Mouse (Mus musculus): Measurements from ENCODE around the gene Pogz.
"Not testable (repeated sequence)": the region's sequence is repeated elsewhere in the genome, so short reads cannot be mapped to it uniquely, and the experiment has no call there.

Pogz gene

DNA sequence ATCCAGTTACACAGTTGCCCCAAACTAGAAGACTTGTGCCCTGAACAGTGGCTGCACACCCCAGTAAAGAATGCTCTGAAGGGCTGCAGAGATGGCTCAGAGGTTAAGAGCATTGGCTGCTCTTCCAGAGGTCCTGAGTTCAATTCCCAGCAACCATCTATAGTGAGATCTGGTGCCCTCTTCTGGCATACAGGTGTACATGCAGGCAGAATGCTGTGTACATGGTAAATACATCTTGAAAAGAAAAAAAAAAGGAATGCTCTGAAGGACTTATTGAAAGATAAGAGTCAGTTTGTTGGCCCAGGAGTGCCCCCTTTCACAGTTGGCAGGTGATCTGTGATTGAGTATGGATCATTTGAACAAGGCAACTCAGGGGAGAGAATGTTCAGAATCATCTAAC, 4.0 kb upstream of the Pogz start:
- no peak for DNase-seq

DNA sequence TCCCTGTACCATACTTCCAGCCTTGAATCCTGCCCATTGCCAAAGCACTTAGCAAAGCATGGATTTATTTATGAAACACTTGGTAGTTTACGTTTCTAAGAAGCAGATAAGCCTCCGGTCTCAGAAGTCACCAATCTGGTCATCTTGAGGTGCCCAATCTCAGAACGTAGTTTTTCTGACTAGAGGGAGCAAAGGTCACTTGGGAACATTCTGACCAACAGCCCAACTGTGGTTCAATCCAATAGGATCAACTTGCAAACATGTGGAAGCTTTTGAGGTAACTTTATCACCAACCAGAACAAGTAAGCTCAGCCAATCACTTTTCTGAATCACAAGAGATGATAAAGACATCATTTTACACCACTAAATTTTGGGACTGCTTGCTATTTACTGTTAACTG, 2.0 kb upstream of the Pogz start:
- DNase-seq = no peak

DNA sequence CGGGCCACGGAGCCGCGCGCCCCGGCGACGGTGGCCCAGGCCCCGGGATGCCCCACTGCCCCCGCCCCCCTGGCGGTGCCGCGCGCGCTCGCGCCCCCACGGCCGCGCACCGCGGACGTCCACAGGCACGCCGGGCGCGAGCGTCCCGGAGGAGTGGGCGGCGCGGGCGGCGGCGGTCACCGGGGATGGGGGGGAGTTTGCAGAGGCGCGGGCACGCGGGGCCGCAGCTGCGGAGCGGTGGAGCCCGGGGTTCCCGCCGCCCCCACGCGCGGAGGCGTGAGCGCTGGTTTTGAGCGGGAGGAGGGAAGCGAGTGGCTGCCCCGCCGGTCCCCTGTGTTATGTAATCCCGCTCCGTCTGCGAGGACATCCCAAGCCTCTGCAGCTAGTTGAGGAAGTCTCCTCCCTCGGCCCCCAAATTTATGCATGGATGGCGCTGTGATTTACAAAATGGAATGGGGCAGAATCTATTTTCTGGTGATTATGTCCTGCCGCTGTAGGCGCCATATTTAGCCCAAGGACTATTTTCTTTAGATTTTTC, 661 bp downstream of the Pogz start:
- DNase-seq = peak; percentile 95

DNA sequence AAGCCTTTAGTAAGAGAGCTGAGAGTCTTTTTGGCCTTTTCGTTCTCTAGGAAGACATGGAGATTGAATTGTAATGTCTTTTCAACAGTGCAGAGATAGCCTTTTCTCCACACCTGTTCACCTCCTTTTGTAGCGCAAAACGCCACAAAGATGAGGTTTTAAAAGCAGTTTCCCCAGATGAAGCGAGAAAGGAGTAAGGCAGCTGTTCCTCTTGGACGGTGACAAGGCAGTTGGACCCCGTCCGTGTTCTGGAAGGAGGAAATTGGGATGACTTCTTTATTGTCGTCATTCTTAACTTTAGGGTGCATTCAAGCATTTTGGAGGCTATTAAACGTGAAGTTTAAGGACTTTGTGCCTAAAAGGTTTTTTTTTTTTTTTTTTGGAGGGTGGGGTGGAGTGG, 1.3 kb downstream of the Pogz start:
- peak; percentile 49 for DNase-seq

DNA sequence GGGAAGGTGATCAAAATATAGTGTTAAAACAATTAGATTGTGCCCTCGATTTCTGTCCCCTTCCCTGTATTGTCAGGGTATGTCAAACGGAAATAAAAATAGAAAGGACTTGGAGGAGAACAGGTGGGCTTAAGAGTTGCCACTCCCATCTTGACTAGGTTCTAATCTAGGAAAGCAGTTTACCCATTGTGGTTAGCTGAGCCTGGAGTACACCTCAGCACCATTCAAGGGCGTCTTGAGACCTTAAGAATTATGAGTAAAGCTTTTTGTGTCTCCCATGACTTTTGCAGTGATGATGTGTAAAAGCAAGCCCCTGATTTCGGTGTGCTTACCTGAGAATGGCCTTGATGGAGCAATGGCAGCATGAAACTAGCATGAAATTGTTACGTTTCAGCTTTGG, 1.7 kb downstream of the Pogz start:
- no peak for DNase-seq

DNA sequence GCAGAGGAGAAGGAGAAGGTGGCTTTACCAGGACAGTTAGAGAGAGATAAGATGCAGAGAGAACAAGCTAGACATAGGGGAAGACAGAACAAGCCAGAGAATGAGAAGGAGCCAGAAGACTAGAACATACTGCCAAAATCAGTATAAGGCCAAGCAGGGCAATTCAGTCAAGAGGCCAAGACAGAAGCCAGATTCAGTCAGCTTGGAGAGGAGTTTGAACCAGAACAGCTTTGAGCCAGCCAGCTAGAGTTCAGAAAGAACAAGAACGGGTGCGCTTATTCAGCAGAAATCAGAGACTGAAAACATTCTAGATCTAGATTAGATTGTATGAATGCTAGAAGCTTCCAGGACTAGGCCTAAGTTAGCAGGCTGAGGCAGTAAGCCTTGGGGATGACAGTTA, 10.0 kb downstream of the Pogz start:
- no peak for DNase-seq

DNA sequence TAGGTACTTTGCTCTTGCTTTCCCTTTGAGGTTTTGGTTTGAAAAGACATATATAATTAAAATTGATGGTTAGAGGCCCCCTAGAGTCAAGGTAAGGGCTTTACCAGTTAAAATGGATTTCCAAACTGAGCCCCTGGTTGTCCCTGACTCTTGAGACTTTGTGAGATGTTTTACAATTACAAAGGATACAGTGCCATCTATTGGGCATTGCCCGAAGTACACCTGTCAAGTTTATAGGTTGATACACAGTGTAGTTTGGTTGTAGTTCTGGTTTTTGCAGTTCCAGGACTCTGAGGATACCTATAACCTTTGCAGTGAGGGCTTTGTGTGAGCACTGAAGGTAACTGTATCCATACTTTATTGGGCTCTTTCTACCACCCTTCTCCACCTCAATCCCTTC, 12.0 kb downstream of the Pogz start:
- peak; percentile 49 for DNase-seq

DNA sequence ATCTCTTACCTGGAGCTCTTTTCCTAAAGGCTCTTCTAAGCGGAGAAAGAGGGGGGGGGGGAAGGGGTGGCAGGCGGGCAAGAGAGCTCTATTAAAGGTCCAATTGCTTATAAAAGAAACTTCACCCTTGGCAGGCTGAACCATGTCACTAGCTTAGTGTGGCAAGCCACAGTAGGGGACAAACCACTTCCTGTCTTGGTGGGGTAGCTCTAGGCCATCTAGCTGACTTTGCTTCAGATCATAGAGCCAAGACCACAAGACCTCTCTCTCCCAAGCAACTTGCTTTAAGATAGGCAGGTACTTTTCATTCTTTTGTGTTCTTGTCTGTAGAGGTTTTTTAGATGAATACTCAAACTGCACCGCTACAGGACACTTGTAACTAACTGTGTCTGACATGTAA, 14.4 kb downstream of the Pogz start:
- DNase-seq = no peak

DNA sequence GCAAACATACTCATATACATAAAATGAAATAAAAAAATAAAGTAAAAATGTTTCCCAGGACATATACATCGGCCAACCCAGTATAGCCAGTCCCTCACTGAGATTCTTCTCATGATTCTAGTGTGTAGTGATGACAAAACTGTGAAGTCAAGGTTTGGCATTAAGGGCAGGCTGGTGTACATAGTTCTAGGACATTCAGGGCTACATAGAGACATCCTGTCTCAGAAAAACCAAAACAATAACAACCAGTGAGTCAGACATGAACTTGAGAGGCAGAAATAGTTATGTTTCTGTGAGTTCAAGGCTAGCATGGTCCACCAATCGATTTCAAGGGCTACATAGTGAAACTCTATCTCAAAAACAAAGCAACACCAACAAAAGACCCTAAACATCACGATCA, 14.8 kb downstream of the Pogz start:
- no peak for DNase-seq

DNA sequence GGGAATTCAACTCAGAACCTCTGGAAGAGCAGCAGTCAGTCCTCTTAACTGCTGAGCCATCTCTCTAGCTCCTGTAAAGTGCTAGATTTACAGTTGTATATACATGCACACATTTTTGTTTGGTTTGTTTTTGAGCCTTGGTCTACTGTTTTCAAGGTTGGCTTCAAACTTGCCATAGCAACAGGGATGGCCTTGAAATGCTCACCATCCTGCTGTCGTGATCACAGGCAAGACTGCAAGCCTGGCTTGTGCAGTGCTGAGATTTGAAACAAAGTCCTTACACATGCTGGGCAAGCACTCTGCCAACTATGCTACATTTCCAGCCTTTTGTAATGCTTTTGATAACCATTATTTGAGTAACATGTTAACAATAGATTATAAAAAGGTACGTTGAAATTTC, 22.1 kb downstream of the Pogz start:
- DNase-seq = no peak

DNA sequence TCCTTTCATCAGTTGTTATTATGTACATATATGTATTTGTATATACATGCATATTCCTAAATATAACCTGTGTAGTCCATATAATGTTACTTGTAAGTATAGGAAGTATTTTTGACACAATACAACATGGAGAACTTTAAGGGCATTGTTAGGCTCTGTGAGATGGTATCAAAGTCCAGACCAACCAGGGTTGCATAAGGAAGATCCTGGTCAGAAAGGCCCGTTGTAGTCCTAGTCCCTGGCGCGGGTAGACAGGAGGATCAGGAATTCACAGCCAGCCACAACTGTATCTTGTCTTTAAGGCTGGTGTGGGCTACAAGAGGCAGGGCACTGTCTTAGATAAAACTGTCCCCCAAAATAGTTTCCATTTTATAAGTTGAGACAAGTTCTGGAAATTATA, 31.6 kb downstream of the Pogz start:
- no peak for DNase-seq

DNA sequence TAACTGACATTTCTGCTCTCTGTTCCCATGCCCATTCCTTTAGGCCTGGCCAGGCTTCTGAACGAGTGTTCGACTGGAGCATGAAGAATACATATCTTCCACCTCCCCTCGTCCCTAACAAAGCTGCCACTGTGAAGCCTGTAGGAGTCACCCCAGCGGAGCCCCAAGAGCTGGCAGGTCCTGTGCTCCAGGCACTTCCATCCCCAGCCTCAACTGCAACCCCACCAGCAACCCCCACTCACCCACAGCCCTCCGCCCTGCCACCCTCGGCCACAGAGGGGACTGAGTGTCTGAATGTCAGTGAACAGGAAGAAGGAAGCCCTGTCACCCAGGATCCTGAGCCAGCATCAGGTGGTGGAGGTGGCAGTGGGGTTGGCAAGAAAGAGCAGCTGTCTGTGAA, 41.3 kb downstream of the Pogz start:
- DNase-seq = no peak

DNA sequence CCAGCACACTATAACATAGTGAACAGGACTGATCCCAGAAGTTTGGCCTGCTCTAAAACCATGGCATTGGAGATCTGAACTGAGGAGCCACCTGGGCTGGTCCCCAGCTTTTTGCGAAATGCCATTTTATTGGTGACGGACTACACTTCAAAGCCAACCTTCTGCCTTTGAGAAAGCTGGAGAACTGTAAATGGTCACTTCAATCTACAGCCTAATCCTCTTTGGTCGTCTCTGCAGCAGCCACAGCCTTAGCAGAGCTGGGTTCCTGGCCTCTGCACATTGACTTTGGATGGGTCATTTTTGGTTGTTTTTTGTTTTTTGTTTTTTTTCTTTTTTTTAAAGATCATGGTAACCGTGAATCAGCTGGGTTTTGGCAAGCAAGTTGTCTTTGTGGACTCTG, 44.5 kb downstream of the Pogz start:
- DNase-seq = no peak

DNA sequence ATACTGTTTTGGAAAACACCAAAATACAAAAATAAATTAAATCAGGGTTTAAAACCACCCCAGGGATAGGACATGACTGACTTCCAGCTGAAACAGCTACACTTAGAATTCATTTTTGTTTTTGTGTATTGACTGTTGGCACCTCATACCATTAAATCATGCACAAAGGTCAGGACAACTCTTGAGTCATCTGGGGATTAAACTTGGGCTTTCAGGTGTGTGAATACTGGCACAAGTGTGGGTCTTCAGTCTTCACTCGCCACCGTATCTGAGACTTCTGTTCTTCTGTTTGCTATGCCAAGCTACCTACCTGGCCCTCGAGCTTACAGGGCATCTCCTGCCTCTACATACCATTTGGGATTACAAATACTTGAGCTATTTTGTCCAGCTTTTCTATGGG, 45.2 kb downstream of the Pogz start:
- DNase-seq = no peak

DNA sequence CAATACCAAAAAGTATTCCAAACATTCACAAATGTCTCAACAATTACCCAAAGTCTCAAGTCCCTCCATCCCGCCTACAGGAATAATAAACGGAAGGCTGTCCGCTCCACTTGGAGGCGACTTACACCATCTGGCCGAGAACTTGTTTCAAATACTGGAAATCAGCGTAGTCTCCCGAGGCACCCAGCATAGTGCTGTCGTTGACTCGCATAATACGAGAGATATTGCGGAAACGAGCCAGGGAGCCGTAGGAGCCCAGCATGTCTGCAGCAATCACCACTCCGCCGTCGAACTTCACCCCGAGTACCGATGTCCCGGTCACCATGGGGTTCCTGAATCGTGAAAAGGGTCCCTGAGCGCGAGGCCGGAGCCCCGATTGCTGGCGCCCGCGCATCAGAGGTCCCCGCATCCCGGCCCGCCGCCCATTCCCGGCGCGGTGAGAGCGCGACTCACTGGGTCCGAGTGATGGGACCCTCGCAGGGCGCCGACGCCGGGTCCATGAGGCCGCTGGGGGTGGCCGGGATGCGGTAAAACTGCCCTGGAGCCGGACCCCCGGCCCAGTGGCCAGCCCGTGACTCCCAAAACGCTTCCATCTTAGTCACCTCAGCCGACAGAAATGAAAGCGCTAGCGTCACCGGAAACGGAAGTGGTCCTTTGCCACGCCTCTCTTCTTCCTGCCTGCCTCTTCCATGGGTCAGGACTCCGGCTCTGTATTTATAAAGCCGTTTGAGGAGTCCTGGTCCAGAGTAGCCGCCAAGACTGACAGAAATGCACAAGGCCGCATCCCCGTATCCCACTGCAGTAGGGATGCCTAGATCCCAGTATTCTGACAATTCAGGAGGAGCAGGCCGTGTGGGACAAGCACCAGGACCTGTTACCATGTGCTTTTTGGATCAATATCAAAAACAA, 49.2 kb downstream of the Pogz start, which contains the start of gene Psmb4:
Psmb4 (minus strand) TSS at position 646 of the 909 bp plus-strand sequence.
- DNase-seq = peak; percentile 86

DNA sequence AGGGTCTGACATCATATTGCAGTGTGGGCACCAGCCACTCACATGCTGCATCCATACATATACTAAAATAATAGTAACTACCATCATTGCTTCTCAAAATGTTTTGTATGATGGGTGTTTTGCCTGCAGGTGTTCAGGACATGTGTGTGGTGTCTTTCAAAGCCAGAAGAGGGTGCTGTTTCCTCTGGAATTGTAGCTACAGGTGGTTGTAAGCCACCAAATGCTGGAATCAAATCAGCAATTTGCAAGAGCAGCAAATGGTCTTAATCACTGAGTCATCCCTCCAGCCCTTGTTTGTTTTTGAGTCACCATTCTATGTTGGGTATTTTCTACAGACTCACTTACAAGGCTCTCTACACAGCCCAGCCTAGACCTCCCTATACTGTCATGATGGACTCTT, 51.2 kb downstream of the Pogz start:
- no peak for DNase-seq

DNA sequence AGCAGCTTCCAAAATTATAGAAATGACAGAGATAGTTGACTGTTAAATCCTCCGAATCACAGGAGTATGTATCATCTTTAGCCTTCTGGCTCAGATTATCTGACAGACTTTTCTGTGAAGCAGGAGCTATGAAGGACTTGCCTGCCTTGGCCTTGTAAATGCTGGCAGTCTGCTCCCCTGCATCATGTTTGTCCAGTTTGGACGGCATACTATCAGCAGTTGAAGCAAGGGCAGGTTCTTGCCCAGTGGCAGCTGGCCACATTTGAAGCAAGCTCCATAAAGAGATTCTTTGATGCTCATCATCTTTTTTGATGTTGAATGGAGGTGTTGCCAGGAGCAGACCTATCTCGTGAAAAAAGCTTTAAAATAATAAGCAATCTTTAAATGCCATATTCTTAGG, 56.7 kb downstream of the Pogz start:
- no peak for DNase-seq

DNA sequence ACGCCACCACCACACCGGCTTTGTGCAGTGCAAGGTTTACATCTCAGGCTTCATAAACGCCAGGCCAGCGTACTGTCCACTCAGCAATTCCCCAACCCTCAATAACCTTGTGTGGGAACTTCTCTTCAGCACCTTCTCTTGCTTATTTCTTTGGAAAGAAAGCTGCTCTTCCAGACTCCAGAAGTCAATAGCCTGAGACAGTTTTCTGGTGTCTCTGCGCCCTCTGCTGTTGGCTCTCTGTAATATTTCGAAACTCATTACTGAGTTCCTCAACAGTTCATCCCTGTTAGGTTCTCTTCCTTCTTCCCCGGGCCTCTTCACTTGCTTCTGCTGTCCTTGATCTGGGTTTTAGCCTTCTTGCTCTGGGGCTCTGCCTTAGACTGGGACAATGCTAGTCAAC, 65.4 kb downstream of the Pogz start:
- DNase-seq = no peak

DNA sequence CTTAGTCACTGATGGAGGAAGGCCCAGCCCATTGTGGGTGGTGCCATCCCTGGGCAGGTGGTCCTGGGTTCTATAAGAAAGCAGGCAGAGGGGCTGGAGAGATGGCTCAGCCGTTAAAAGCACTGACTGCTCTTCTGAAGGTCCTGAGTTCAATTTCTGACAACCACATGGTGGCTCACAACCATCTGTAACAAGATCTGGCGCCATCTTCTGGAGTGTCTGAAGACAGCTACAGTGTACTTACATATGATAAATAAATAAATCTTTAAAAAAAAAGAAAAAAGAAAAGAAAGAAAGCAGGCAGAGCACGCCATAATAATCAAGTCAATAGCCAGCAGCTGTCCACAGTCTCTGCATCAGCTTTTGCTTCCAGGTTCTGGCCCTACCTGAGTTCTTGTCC, 67.4 kb downstream of the Pogz start:
- DNase-seq = not testable (repeated sequence)

DNA sequence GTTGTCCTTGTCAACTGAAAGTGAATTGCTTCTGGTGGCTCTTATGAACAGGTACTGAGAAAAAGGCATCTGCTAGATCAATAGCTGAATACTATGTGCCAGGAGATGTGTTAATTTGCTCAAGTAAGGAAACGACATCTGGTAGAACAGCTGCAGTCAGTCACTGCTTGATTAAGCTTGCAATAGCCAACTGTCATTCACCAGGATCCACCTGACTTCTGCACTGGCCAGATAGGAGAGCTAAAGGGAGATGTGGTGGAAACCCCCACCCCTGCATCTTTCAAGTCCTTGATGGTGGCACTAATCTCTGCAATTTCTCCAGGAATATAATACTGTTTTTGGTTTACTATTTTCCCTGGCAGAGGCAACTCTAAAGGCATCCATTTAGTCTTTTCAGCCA, 69.1 kb downstream of the Pogz start:
- no peak for DNase-seq

DNA sequence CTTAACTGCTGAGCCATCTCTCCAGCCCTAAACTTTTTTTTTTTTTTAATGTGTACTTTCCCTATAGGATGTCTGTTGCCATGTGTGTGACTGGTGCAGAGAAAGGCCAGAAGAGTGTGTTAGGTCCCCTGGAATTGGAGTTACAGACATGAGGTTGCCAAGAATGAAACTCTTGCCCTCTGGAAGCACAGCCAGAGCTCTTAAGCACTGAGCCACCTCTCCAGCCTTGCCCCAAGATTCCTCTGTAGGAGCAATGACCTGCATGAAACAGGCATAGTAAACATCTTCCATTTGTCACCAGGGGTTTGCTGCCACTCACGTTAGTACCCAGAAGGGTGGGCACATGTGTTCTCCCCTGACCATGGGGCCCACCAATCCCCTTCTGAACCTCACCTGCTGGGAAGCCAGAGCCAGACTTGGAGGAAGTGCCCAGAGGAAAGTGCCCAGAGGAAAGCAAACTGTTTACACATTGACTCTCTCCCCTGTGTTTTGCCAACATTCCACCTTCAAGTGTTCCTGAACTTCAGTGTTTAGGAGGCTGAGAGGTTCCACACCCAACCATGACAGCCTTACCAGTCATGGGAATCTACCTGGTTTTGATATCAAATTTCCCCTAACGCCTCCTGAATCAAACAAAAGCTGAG, 73.8 kb downstream of the Pogz start:
- DNase-seq = no peak

DNA sequence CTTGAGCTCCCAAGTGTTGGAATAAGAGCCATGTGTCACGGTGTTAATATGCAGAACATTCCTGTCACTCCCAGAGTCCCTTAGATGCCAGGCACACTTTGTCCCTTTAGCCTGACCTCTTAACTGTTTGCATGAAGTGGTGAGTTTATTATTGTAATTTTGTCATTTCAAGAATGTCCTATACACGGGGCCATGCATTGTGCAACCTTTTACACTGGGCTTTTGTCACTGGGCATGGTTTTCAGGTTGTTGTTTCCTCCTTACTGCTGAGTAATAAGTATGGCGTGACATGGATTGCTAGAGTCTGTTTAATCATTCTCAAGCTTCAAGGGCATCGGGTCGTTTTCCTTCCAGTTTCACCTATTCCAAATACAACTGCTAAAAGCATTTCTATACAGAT, 76.4 kb downstream of the Pogz start:
- DNase-seq = no peak

DNA sequence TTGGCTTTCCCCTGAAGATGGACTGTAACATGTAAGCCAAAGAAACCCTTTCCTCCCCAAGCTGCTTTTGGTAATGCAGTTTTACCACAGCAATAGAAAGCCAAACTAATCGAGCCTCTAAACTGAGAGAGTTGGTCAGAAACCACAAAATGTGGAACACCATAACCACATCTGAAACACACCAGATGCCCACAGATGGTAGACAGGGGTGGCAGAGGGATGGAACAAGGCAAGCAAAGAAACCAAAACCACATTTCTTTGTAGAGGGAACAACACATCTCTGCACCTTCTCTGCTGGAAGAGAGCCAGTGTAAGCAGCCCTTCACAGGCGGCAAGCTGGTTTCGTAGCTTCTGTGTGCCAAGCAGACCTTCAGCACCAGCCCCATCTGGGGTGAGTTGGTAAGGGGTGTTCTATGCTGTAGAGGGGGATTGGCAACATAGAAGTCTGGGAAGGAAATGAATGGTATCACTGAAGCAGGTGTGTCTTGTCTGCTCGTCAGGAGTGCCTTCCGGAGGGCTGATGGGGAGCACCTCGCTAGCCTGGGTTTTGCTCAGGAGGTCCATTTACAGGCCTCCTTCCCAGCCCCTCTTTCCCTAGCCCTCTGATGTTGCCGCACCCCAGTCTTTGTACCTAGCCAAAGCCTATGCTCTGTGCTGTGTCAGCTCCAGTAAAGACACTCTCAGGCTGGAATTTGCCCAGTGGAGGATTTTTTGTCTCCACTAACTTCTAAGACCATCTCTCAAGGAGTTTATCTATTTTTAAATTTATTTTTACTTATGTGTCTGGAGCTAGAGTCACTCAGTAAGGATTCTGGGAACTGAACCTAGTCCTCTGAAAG, 78.8 kb downstream of the Pogz start:
- DNase-seq = no peak
